Mouse (Mus musculus): Measurements from ENCODE around the gene Rbfox1.

DNA sequence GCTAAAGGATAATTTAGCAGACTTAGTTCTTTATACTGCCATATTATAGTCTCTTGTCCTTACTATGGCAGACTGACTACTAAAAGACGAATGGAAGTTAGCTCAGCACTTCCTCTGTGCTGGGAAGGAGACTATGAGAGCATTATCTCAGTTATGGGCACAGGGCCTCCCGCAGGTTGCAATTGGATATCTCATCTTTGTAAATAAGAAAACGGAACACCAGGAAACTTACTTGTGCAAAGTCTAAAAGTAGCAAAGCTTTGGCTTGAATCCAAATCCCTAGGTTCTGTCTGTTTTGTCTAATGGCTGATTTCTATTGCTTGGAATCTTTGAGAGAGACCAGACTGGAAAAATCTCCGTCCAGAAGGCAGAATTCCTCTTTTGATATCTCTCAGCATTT is 1207.7 kb downstream of the Rbfox1 start:
- TF ChIP-seq CTCF (IDR thresholded peaks at IDR 0.05), result no peak
- TF ChIP-seq POLR2A (IDR thresholded peaks at IDR 0.05; ENCODE audit: insufficient read depth, low read depth, low read length), result no peak
- TF ChIP-seq EP300 (IDR thresholded peaks at IDR 0.05; ENCODE audit: insufficient read depth, low read depth, low read length), result no peak
